Mouse (Mus musculus) hindbrain, embryonic 14.5 days (tissue): ENCODE data around the gene Mvb12b. TPM values are rescaled to one million over a fixed set of nuclear protein-coding genes. Genes with fewer than 3 reads are reported as not detected.

Source experiments
- ATAC-seq: fragments of 200-750 bp; cut with Nextera tagmentation; 2 replicates; pipeline ENCODE4 v1.8.0; 2017; ENCODE audit warnings: moderate number of reproducible peaks, mild to moderate bottlenecking, moderate TSS enrichment, moderate library complexity; ENCODE audit not compliant: low FRiP score
- DNase-seq: peaks from one replicate; pipeline ENCODE4 v3.0.0-alpha.2; 2015; ENCODE audit warnings: low spot score
- H3K27ac ChIP-seq: fragments of 300-500 bp; sonication (generic); 2 replicates; pipeline ENCODE4 v1.5.1; 2014; ENCODE audit warnings: mild to moderate bottlenecking, moderate library complexity
- H3K27me3 ChIP-seq: fragments of 300-500 bp; sonication (generic); 2 replicates; pipeline ENCODE4 v1.6.1; 2014; ENCODE audit warnings: mild to moderate bottlenecking, low read length, mixed read lengths; ENCODE audit not compliant: control insufficient read depth, insufficient read depth
- H3K36me3 ChIP-seq: fragments of 300-500 bp; sonication (generic); replicated peaks from 2 replicates; pipeline ENCODE4 v1.6.1; 2014; ENCODE audit not compliant: control insufficient read depth, insufficient read depth
- H3K4me1 ChIP-seq: fragments of 300-500 bp; sonication (generic); replicated peaks from 2 replicates; pipeline ENCODE4 v1.6.1; 2014; ENCODE audit warnings: antibody characterized with exemption, low read length, mixed read lengths; ENCODE audit not compliant: control insufficient read depth, insufficient read depth
- H3K4me2 ChIP-seq: fragments of 300-500 bp; sonication (generic); replicated peaks from 2 replicates; pipeline ENCODE4 v1.6.1; 2014; ENCODE audit warnings: mild to moderate bottlenecking, moderate library complexity
- H3K4me3 ChIP-seq: fragments of 300-500 bp; sonication (generic); replicated peaks from 2 replicates; pipeline ENCODE4 v1.5.1; 2014; ENCODE audit warnings: mild to moderate bottlenecking, low read length
- H3K9ac ChIP-seq: fragments of 300-500 bp; sonication (generic); 2 replicates; pipeline ENCODE4 v1.6.1; 2014
- H3K9me3 ChIP-seq: fragments of 300-500 bp; sonication (generic); 2 replicates; pipeline ENCODE4 v1.6.1; 2016; ENCODE audit warnings: low read length; ENCODE audit not compliant: control insufficient read depth
- WGBS: fragments of 180-500 bp; shearing (Covaris S2); extraction: QIAGEN DNeasy Blood & Tissue Kit; methylation state at CpG from one replicate; pipeline ENCODE4 v1.1.7; 2014; 5-methylcytosine and 5-hydroxymethylcytosine counted together
- polyA plus RNA-seq: library from polyadenylated mRNA; unstranded; fragments of >200 nt; fragmentation: Nextera tagmentation; extraction: Ambion mirVana; gene quantifications from 2 replicates; pipeline ENCODE4 v1.2.1, GENCODE M21; 2014

The Mvb12b gene
- 48.0 and 54.9 TPM in 2 replicates for polyA plus RNA-seq

DNA sequence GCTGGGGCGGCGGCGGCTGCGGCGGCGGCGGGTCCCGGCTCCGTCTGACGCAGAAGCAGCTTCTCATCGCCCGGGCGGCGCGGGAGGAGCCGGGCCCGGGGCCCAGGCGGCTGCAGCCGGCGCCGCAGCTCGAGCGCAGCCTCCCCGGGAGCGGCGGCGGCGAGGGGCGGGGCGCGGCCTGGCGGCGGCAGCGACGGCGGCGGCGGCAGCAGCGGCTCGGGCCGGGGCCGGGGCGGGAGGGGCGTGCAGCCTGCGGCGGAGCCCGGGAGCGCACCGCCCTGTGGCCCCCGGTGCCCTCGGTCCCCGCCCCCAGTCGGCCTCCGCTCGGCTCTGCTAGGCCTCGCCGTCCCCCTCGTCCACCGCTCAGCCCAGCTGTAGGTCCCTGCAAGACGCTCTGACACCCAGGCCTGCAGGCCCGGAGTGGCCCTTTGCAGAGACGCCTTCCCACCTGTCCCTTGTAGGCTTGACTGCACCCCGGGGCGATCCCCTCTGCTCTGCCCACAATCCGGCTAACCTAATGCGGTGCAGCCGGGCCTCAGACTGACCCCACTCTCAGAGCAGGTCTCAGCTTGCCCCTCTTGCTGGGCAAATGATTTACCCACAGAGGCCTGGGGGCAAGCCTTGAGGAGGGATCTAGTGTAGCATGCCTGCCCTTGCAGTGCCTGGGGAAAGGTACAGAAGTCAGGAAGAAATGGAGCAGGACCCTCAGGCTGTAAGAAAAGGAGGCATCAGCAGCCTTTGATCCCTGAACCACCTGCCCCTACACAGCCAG is at the start of gene Mvb12b:
TSS of gene Mvb12b (minus strand) at position 619 of the 772 bp plus-strand sequence.
- Histone ChIP-seq H3K9ac (peak within 1 kb of the TSS; percentile 100), H3K4me1 (peaks cover 40% of the 10 kb centered on the region), H3K27ac (peak within 1 kb of the TSS; percentile 99), H3K36me3 (no peaks in the 10 kb centered on the region; the same call in 1 of the 2 replicates), H3K4me3 (peak within 1 kb of the TSS; percentile 82), H3K4me2 (peak within 1 kb of the TSS; percentile 99), H3K9me3 (no peaks in the 10 kb centered on the region), H3K27me3 (no peaks in the 10 kb centered on the region)
- ATAC-seq (peak; percentile 79), DNase-seq (peak; percentile 53)
- WGBS, result 2% methylated on average over 44 of the region's 67 CpGs

DNA sequence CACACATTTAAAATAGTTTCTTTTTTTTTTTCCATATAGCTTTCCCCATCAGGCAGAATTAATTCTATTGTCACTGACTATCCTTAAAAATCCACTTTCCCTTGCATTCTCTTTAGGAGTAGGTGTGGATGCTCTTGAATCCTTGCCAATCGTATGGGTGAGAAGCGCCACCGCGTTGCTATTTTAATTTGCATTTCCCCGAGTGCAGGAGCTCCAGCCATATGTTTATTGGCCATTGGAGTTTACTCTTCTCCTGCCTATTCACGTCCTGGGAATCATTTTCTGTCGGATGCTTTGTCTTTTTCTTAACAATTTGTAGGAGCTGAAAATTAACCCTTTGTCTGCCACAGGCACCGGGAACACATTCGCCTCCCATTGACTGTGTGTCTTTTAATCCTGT is 48.0 kb upstream of the Mvb12b start:
- Histone ChIP-seq H3K27ac (peak overlapping the region; percentile 60), H3K4me3 (no peak overlapping the region), H3K9me3 (no peaks in the 10 kb centered on the region), H3K4me1 (peaks cover 4% of the 10 kb centered on the region; the same call in 1 of the 2 replicates), H3K27me3 (no peaks in the 10 kb centered on the region), H3K9ac (0 out of 2 replicates have a peak overlapping the region, but pooled peaks have one; percentile 11), H3K4me2 (peak overlapping the region; percentile 15), H3K36me3 (no peaks in the 10 kb centered on the region)
- DNase-seq (peak; percentile 58), ATAC-seq (no peak)
- 18% methylated on average over 9 of the region's 9 CpGs for WGBS

DNA sequence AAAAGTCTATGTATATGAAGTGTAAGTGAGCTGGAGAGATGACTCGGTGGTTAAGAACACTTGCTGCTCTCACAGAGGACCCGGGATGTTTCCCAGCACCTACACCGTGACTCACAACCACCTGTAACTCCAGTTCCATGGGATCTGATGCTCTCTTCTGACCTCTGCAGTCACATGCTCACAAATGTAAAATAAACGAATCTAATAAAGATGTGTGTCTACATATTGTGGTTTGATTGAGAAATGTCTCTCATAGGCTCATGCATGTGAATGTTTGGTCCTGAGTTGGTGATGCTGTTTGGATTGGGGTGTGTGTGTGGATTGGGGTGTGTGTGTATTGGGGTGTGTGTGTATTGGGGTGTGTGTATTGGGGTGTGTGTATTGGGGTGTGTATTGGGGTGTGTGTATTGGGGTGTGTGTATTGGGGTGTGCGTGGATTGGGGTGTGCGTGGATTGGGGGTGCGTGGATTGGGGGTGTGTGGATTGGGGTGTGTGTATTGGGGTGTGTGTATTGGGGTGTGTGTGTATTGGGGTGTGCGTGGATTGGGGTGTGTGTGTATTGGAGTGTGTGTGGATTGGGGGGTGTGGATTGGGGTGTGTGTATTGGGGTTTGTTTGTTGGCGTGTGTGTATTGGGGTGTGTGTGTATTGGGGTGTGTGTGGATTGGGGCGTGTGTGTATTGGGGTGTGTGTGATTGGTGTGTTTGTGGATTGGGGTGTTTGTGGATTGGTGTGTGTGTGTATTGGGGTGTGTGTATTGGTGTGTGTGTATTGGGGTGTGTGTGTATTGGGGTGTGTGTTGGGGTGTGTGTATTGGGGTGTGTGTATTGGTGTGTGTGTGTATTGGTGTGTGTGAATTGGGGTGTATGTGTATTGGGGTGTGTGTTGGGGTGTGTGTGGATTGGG is 46.1 kb upstream of the Mvb12b start:
- 72% methylated on average over 10 of the region's 10 CpGs for WGBS
- no peak overlapping the region for H3K4me3 ChIP-seq
- no peak overlapping the region for H3K27ac ChIP-seq
- H3K27me3 ChIP-seq, result no peaks in the 10 kb centered on the region
- H3K36me3 ChIP-seq, result no peaks in the 10 kb centered on the region
- H3K9ac ChIP-seq, result no peak overlapping the region
- no peak overlapping the region for H3K4me2 ChIP-seq
- 0 out of 2 replicates have a peak, but pooled peaks cover 4% of the 10 kb centered on the region for H3K4me1 ChIP-seq
- peak; percentile 72; the same call in 1 of the 2 replicates for ATAC-seq
- no peaks in the 10 kb centered on the region for H3K9me3 ChIP-seq
- DNase-seq, result no peak

DNA sequence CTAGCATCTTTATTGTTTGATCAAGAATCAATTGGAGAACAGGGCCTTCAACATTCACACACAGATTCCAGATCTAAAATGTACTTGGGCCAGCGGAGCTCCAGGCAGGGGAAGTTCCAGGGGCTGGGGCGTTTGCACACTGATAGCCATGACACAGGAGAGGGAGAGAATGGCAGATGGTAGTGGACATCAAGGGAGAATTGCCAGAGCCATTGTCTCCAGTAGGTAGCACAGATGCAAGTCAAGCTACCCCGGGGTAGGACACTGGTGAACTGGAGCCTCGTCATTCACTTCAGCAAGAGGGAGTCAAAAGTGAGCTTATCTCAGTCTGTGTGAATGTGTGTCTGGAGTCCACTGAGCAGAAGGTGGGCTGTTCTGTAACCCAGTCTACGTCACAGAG is 43.4 kb upstream of the Mvb12b start:
- Histone ChIP-seq H3K27ac (no peak overlapping the region), H3K4me3 (no peak overlapping the region), H3K4me2 (no peak overlapping the region), H3K9me3 (no peaks in the 10 kb centered on the region), H3K9ac (no peak overlapping the region), H3K4me1 (0 out of 2 replicates have a peak, but pooled peaks cover 4% of the 10 kb centered on the region), H3K27me3 (no peaks in the 10 kb centered on the region), H3K36me3 (no peaks in the 10 kb centered on the region)
- DNase-seq (no peak), ATAC-seq (no peak)
- WGBS, result 80% methylated on average over 5 of the region's 5 CpGs

DNA sequence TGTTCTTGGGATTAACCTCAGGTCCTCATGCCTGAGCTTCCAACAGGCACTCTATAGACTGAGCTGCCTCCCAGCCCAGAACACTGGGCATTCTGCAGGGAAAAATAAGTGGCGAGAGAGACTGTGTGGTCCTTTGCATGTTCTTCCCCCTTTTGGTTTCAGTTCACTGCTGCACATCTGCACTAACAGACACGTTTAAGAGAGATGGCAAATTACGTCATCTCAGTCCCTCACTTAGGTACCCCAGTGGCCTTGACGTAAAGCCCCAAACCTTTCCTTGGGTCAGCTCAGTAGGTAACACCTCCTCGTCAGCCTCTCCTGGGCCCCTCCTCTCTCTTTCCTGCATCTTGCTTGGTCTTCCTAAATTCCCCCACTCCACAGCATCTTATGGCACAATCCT is 37.5 kb upstream of the Mvb12b start:
- H3K27ac ChIP-seq, result no peak overlapping the region
- no peak overlapping the region for H3K9ac ChIP-seq
- no peaks in the 10 kb centered on the region for H3K36me3 ChIP-seq
- H3K4me1 ChIP-seq, result no peaks in the 10 kb centered on the region
- ATAC-seq, result no peak
- H3K9me3 ChIP-seq, result no peaks in the 10 kb centered on the region
- 81% methylated on average over 5 of the region's 5 CpGs for WGBS
- H3K4me2 ChIP-seq, result no peak overlapping the region
- H3K27me3 ChIP-seq, result no peaks in the 10 kb centered on the region
- DNase-seq, result no peak
- H3K4me3 ChIP-seq, result no peak overlapping the region

DNA sequence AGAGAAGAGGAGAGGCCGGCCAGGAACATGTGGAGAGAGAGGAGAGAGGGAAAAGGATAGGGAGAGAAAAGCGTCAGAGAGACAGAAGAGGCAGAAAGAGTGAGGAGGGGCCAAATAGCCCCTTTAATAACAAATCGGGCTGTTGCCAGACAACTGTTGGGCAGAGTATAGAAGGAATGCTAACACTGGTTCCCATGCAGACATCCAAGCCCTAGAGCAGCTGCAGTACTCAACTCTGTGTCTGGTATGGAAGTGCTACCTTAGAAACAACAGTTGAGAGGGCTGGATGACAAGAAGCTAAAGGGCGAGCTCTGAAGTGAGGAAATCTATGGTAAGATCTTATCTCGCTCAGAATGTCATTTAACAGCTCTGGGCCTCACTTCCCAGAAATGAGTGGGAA is 35.7 kb upstream of the Mvb12b start:
- H3K4me3 ChIP-seq, result no peak overlapping the region
- H3K27me3 ChIP-seq, result no peaks in the 10 kb centered on the region
- ATAC-seq (no peak), DNase-seq (no peak)
- H3K9ac ChIP-seq, result no peak overlapping the region
- no peak overlapping the region for H3K27ac ChIP-seq
- H3K4me1 ChIP-seq, result peaks cover 8% of the 10 kb centered on the region; the same call in 1 of the 2 replicates
- WGBS, result 73% methylated on average over 5 of the region's 5 CpGs
- H3K4me2 ChIP-seq, result no peak overlapping the region
- no peaks in the 10 kb centered on the region for H3K9me3 ChIP-seq
- no peaks in the 10 kb centered on the region for H3K36me3 ChIP-seq

DNA sequence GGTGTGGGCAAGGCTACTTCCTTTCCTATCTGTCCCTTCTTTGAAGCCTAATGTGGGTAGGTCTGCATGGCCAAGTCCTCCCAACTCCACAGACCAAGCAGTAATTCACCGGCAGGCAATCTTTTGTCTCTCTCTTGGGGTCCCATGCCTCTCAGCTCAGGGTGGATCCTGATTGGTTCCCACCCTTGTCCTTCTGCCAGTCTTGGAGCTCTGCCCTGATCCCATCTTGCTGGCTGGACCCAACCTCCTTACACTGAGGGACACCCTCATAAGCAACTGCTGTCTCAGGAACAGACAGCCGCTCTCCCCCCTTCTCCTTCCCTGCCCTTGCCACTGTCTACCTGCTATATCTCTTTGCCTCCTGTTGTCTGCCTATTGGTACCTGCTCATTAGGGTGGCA is 34.7 kb upstream of the Mvb12b start:
- Histone ChIP-seq H3K36me3 (no peaks in the 10 kb centered on the region), H3K4me1 (peaks cover 8% of the 10 kb centered on the region; the same call in 1 of the 2 replicates), H3K27ac (no peak overlapping the region), H3K4me2 (no peak overlapping the region), H3K9me3 (no peaks in the 10 kb centered on the region), H3K4me3 (no peak overlapping the region), H3K9ac (no peak overlapping the region), H3K27me3 (no peaks in the 10 kb centered on the region)
- WGBS, result 74% methylated on average over 2 of the region's 2 CpGs
- DNase-seq (no peak), ATAC-seq (no peak)

DNA sequence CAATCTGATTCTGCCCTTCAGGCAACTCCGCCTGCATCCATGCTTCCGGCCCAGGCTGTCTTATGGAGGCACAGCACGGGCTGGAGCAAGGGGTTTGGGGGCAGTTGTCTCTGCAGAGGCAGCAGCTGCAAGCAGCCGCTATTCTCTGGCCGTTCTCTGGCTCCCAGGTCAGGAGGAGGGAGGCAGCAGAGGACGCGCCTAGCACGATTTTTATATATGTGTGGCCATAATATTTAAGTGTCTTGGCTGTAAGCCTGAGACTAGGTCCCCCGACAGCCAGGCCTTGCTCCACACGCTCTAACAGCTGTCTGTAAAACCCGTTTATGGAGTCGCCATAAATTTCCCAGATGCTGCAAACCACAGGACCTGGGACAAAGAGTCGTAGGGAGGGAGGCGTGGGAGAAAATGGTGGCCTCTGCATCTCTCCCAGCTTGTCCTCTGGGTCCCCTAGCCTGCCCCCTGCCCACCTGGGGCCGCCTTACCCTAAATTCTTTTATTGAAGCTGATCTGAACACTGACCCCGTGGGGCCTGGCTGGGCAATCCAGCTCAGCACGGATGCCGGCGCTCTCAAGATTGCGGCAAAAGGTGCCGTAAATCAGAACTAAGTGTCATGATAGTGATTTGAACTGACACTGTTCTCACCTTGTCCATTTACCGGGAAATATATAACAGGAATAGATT is 32.3 kb upstream of the Mvb12b start:
- peaks cover 8% of the 10 kb centered on the region; the same call in 1 of the 2 replicates for H3K4me1 ChIP-seq
- 16% methylated on average over 22 of the region's 22 CpGs for WGBS
- no peaks in the 10 kb centered on the region for H3K36me3 ChIP-seq
- 0 out of 2 replicates have a peak, but pooled peaks have one; percentile 28 for ATAC-seq
- peak overlapping the region; percentile 43; the same call in 1 of the 2 replicates for H3K27ac ChIP-seq
- no peaks in the 10 kb centered on the region for H3K27me3 ChIP-seq
- peak overlapping the region; percentile 6; the same call in 1 of the 2 replicates for H3K4me2 ChIP-seq
- H3K9ac ChIP-seq, result peak overlapping the region; percentile 40
- no peak overlapping the region for H3K4me3 ChIP-seq
- DNase-seq, result peak; percentile 25
- no peaks in the 10 kb centered on the region for H3K9me3 ChIP-seq
